Mouse (Mus musculus) lung, embryonic 15.5 days (tissue): Measurements from ENCODE around the gene Selenoi. TPM values are rescaled to one million over a fixed set of nuclear protein-coding genes. Genes with fewer than 3 reads are reported as not detected.

Source experiments
- ATAC-seq: fragments of 200-750 bp; cut with Nextera tagmentation; 2 replicates; pipeline ENCODE4 v1.8.0; 2017; ENCODE audit warnings: moderate number of reproducible peaks, borderline replicate concordance; ENCODE audit not compliant: low FRiP score, low TSS enrichment; ENCODE audit errors: extremely low read depth
- H3K27ac ChIP-seq: fragments of 300-500 bp; sonication (generic); 2 replicates; pipeline ENCODE4 v1.5.1; 2015; ENCODE audit warnings: moderate library complexity, mild to moderate bottlenecking, inconsistent platforms
- H3K27me3 ChIP-seq: fragments of 300-500 bp; sonication (generic); 2 replicates; pipeline ENCODE4 v1.6.1; 2015; ENCODE audit warnings: inconsistent platforms
- H3K36me3 ChIP-seq: fragments of 300-500 bp; sonication (generic); 2 replicates; pipeline ENCODE4 v1.6.1; 2015; ENCODE audit warnings: inconsistent platforms
- H3K4me1 ChIP-seq: fragments of 300-500 bp; sonication (generic); 2 replicates; pipeline ENCODE4 v1.6.1; 2015; ENCODE audit warnings: inconsistent platforms
- H3K4me2 ChIP-seq: fragments of 300-500 bp; sonication (generic); 2 replicates; pipeline ENCODE4 v1.6.1; 2015; ENCODE audit warnings: inconsistent platforms, mild to moderate bottlenecking, moderate library complexity
- H3K4me3 ChIP-seq: fragments of 300-500 bp; sonication (generic); 2 replicates; pipeline ENCODE4 v1.5.1; 2015; ENCODE audit warnings: mild to moderate bottlenecking, inconsistent platforms
- H3K9ac ChIP-seq: fragments of 300-500 bp; sonication (generic); 2 replicates; pipeline ENCODE4 v1.6.1; 2015; ENCODE audit warnings: inconsistent platforms
- H3K9me3 ChIP-seq: fragments of 300-500 bp; sonication (generic); 2 replicates; pipeline ENCODE4 v1.6.1; 2016; ENCODE audit warnings: inconsistent platforms
- WGBS: fragments of 180-500 bp; shearing (Covaris S2); methylation state at CpG from one replicate; pipeline ENCODE4 v1.1.7; 2015; 5-methylcytosine and 5-hydroxymethylcytosine counted together
- polyA plus RNA-seq: library from polyadenylated mRNA; unstranded; fragments of >200 nt; fragmentation: Nextera tagmentation; extraction: Ambion mirVana; gene quantifications from 2 replicates; pipeline ENCODE4 v1.2.1, GENCODE M21; 2015

Gene Selenoi
- polyA plus RNA-seq, 1 experiment from 2014 or later: 17.0 TPM

GRCm38 (mm10) chr5:30279446-30279845 lies 47.1 kb downstream of the Selenoi start:
- Histone ChIP-seq H3K9ac (no peak overlapping the region), H3K36me3 (no peaks in the 10 kb centered on the region), H3K27me3 (no peaks in the 10 kb centered on the region), H3K9me3 (no peaks in the 10 kb centered on the region), H3K4me2 (no peak overlapping the region), H3K4me1 (no peaks in the 10 kb centered on the region), H3K27ac (no peak overlapping the region), H3K4me3 (no peak overlapping the region)
- ATAC-seq: no peak
- 84% methylated on average over 4 of the region's 4 CpGs for whole genome bisulfite sequencing

- Histone ChIP-seq H3K9ac (no peak overlapping the region), H3K27me3 (no peaks in the 10 kb centered on the region), H3K36me3 (no peaks in the 10 kb centered on the region), H3K27ac (no peak overlapping the region), H3K9me3 (0 out of 2 replicates have a peak, but pooled peaks cover 4% of the 10 kb centered on the region), H3K4me3 (no peak overlapping the region), H3K4me1 (no peaks in the 10 kb centered on the region), H3K4me2 (peak overlapping the region; percentile 61)
- WGBS: 42% methylated on average over 9 of the region's 9 CpGs
- no peak for ATAC-seq
These were observed 48.5 kb downstream of the Selenoi start for GRCm38 (mm10) chr5:30280864-30281263.

GRCm38 (mm10) chr5:30281291-30281732 lies 48.9 kb downstream of the Selenoi start, which contains the start of gene Drc1:
Gene Drc1, plus strand, starts transcription at chr5:30281388.
- ATAC-seq: peak; percentile 53; the same call in 1 of the 2 replicates
- Histone ChIP-seq H3K36me3 (no peaks in the 10 kb centered on the region), H3K4me2 (peak within 1 kb of the TSS; percentile 61), H3K27me3 (no peaks in the 10 kb centered on the region), H3K4me3 (peak within 1 kb of the TSS; percentile 31), H3K27ac (no peak within 1 kb of the TSS), H3K4me1 (peaks cover under 1% of the 10 kb centered on the region; the same call in 1 of the 2 replicates), H3K9me3 (0 out of 2 replicates have a peak, but pooled peaks cover 4% of the 10 kb centered on the region), H3K9ac (0 out of 2 replicates have a peak within 1 kb of the TSS, but pooled peaks have one; percentile 13)
- WGBS: 8% methylated on average over 26 of the region's 26 CpGs

GRCm38 (mm10) chr5:30285944-30286799 lies 53.8 kb downstream of the Selenoi start:
- WGBS: 42% methylated on average over 10 of the region's 10 CpGs
- peak; percentile 78 for ATAC-seq

GRCm38 (mm10) chr5:30287106-30287882 lies 54.9 kb downstream of the Selenoi start:
- peaks cover 4% of the 10 kb centered on the region; the same call in 1 of the 2 replicates for H3K4me1 ChIP-seq
- no peak for ATAC-seq
- H3K27me3 ChIP-seq: no peaks in the 10 kb centered on the region
- H3K9me3 ChIP-seq: 0 out of 2 replicates have a peak, but pooled peaks cover 4% of the 10 kb centered on the region
- peak overlapping the region; percentile 54 for H3K27ac ChIP-seq
- 61% methylated on average over 9 of the region's 9 CpGs for WGBS
- no peaks in the 10 kb centered on the region for H3K36me3 ChIP-seq
- H3K9ac ChIP-seq: no peak overlapping the region
- H3K4me3 ChIP-seq: no peak overlapping the region
- H3K4me2 ChIP-seq: no peak overlapping the region

More at GRCm38 (mm10) chr5:30285944-30286799, 53.8 kb downstream of the Selenoi start:
- Histone ChIP-seq H3K27ac (peak overlapping the region; percentile 54), H3K4me3 (no peak overlapping the region), H3K36me3 (no peaks in the 10 kb centered on the region), H3K4me2 (0 out of 2 replicates have a peak overlapping the region, but pooled peaks have one; percentile 1), H3K27me3 (no peaks in the 10 kb centered on the region), H3K9me3 (0 out of 2 replicates have a peak, but pooled peaks cover 4% of the 10 kb centered on the region), H3K4me1 (peaks cover 4% of the 10 kb centered on the region; the same call in 1 of the 2 replicates), H3K9ac (no peak overlapping the region)

Other genes starting within 250 kb of the Selenoi start
- 0.20 and 0.24 TPM in 2 replicates for gene Il6, start 219.5 kb upstream of the Selenoi start, polyA plus RNA-seq
- gene Tyms, start 159.0 kb upstream of the Selenoi start, polyA plus RNA-seq: 325 and 342 TPM in 2 replicates
- 0.22 and 0.25 TPM in 2 replicates for gene Garem2, start 127.4 kb upstream of the Selenoi start, polyA plus RNA-seq
- gene 3110082J24Rik, start 126.5 kb upstream of the Selenoi start, polyA plus RNA-seq: not detected in 2 replicates
- gene Hadha, start 77.4 kb upstream of the Selenoi start, polyA plus RNA-seq: 143 TPM in 2 replicates
- 128 and 138 TPM in 2 replicates for gene Hadhb, start 77.3 kb upstream of the Selenoi start, polyA plus RNA-seq
- 0.22 TPM in 1 of 2 replicates, not detected in the other for gene Adgrf3, start 26.9 kb upstream of the Selenoi start, polyA plus RNA-seq
- gene Drc1, start 48.8 kb downstream of the Selenoi start, polyA plus RNA-seq: 2.7 and 2.8 TPM in 2 replicates
- gene Otof, start 229.4 kb downstream of the Selenoi start, polyA plus RNA-seq: 0.81 TPM in 2 replicates
- 2.0 and 2.7 TPM in 2 replicates for gene 1700001C02Rik, start 233.5 kb downstream of the Selenoi start, polyA plus RNA-seq